Mouse (Mus musculus): Measurements from ENCODE around the gene Wnt10b.

GRCm38 (mm10) chr15:98737881-98738280, 40.1 kb downstream of the Wnt10b start:
- TF ChIP-seq CTCF (conservative IDR thresholded peaks at IDR 0.05; ENCODE audit: low read length), result peak; percentile 52
- TF ChIP-seq NANOG (IDR thresholded peaks at IDR 0.05; ENCODE audit: borderline replicate concordance, low read length), result no peak
- no peak for TF ChIP-seq POU5F1 (IDR thresholded peaks at IDR 0.05; ENCODE audit: borderline replicate concordance, low read length)
